Mouse (Mus musculus): ENCODE results near the gene Ntng2. TPM values are rescaled to one million over a fixed set of nuclear protein-coding genes. Genes with fewer than 3 reads are reported as not detected.

Gene Ntng2
- total RNA-seq, 2 experiments from 2014 or later = 8.4 to 22.2 TPM

- ATAC-seq (ENCODE audit: poor library complexity, severe bottlenecking) = no peak
Observed at GRCm38 (mm10) chr2:29192629-29193278, 60.1 kb downstream of the Ntng2 start.

GRCm38 (mm10) chr2:29191216-29192215 is 61.3 kb downstream of the Ntng2 start:
- ATAC-seq (ENCODE audit: poor library complexity, severe bottlenecking) = peak; percentile 79

GRCm38 (mm10) chr2:29190392-29190791 is 62.4 kb downstream of the Ntng2 start:
- ATAC-seq (ENCODE audit: poor library complexity, severe bottlenecking) = no peak

GRCm38 (mm10) chr2:29186209-29186608 is 66.6 kb downstream of the Ntng2 start:
- ATAC-seq (ENCODE audit: poor library complexity, severe bottlenecking) = no peak

- no peak for ATAC-seq (ENCODE audit: poor library complexity, severe bottlenecking)
Observed at GRCm38 (mm10) chr2:29183266-29183924, 69.4 kb downstream of the Ntng2 start.

GRCm38 (mm10) chr2:29181111-29181510 is 71.7 kb downstream of the Ntng2 start:
- no peak for ATAC-seq (ENCODE audit: poor library complexity, severe bottlenecking)

- ATAC-seq (ENCODE audit: poor library complexity, severe bottlenecking) = peak; percentile 93
Observed at GRCm38 (mm10) chr2:29179810-29180209, 73.0 kb downstream of the Ntng2 start.

- no peak for ATAC-seq (ENCODE audit: poor library complexity, severe bottlenecking)
Observed at GRCm38 (mm10) chr2:29174887-29175286, 77.9 kb downstream of the Ntng2 start.

- ATAC-seq (ENCODE audit: poor library complexity, severe bottlenecking) = no peak
Observed at GRCm38 (mm10) chr2:29168067-29168466, 84.7 kb downstream of the Ntng2 start.

GRCm38 (mm10) chr2:29151941-29152340 is 100.9 kb downstream of the Ntng2 start:
- no peak for ATAC-seq (ENCODE audit: poor library complexity, severe bottlenecking)

Other genes with a start within 250 kb of the Ntng2 start
- gene Cfap77, start 197.9 kb downstream of the Ntng2 start, total RNA-seq (2015) = 0.32 TPM in 1 of 2 replicates, not detected in the other
- gene Cfap77, start 197.9 kb downstream of the Ntng2 start, total RNA-seq (2017) = not detected in 2 replicates
- 13.0 and 17.1 TPM in 2 replicates for gene Ttf1, start 192.7 kb downstream of the Ntng2 start, total RNA-seq (2015)
- gene Ttf1, start 192.7 kb downstream of the Ntng2 start, total RNA-seq (2017) = 18.6 and 22.9 TPM in 2 replicates
- gene Setx, start 128.8 kb downstream of the Ntng2 start, total RNA-seq (2015) = 33.0 and 42.0 TPM in 2 replicates
- 51.4 and 81.2 TPM in 2 replicates for gene Setx, start 128.8 kb downstream of the Ntng2 start, total RNA-seq (2017)
- gene Med27, start 93.8 kb upstream of the Ntng2 start, total RNA-seq (2015) = 34.2 and 38.0 TPM in 2 replicates
- 13.6 and 17.8 TPM in 2 replicates for gene Med27, start 93.8 kb upstream of the Ntng2 start, total RNA-seq (2017)

Data from megakaryocyte, adult 5-6 weeks (primary cell).